Mouse (Mus musculus) erythroblast, embryonic 14.5 days (primary cell): Measurements from ENCODE around the gene Cdkal1.

ENCODE experiments used
- GATA1 ChIP-seq: IDR thresholded peaks from 2 replicates; pipeline ENCODE4 v1.6.1; 2012; ENCODE audit warnings: low read length, inconsistent platforms, mixed read lengths
- TAL1 ChIP-seq: IDR thresholded peaks from 3 replicates; pipeline ENCODE4 v1.6.1; 2012; ENCODE audit warnings: low read length, inconsistent platforms, mixed read lengths

- TF ChIP-seq GATA1 (no peak), TAL1 (no peak)
Observed at GRCm38 (mm10) chr13:29641200-29641599, 214.3 kb downstream of the Cdkal1 start.
